Mouse (Mus musculus): ENCODE measurements around the gene Alox5ap. TPM values are rescaled to one million over a fixed set of nuclear protein-coding genes. Genes with fewer than 3 reads are reported as not detected.

Gene Alox5ap
- polyA plus RNA-seq, 1 experiment from 2014 or later, result 9.3 TPM

GRCm38 (mm10) chr5:149253491-149253890, 11.1 kb upstream of the Alox5ap start:
- H3K27ac ChIP-seq (ENCODE audit: low read length), result no peak overlapping the region
- H3K4me2 ChIP-seq (ENCODE audit: low read length), result no peak overlapping the region
- H3K27me3 ChIP-seq (ENCODE audit: control insufficient read depth, insufficient read depth, low read depth, low read length), result no peaks in the 10 kb centered on the region
- no peak for ATAC-seq
- peaks cover 5% of the 10 kb centered on the region; the same call in 1 of the 2 replicates for H3K4me1 ChIP-seq (ENCODE audit: control insufficient read depth, insufficient read depth, low read length)
- no peaks in the 10 kb centered on the region for H3K36me3 ChIP-seq (ENCODE audit: control insufficient read depth, insufficient read depth, low read length)
- no peak overlapping the region for H3K4me3 ChIP-seq (ENCODE audit: low read depth, low read length)
- WGBS, result 68% methylated on average over 2 of the region's 2 CpGs
- H3K9ac ChIP-seq (ENCODE audit: low read depth, low read length), result no peak overlapping the region
- H3K9me3 ChIP-seq (replicated peaks; ENCODE audit: control insufficient read depth, low read length, poor library complexity, severe bottlenecking), result no peaks in the 10 kb centered on the region

- no peaks in the 10 kb centered on the region for H3K9me3 ChIP-seq (replicated peaks; ENCODE audit: control insufficient read depth, low read length, poor library complexity, severe bottlenecking)
- no peak overlapping the region for H3K4me3 ChIP-seq (ENCODE audit: low read depth, low read length)
- 91% methylated on average over 2 of the region's 2 CpGs for WGBS
- H3K4me2 ChIP-seq (ENCODE audit: low read length), result no peak overlapping the region
- no peak overlapping the region for H3K9ac ChIP-seq (ENCODE audit: low read depth, low read length)
- peaks cover 14% of the 10 kb centered on the region for H3K4me1 ChIP-seq (ENCODE audit: control insufficient read depth, insufficient read depth, low read length)
- no peaks in the 10 kb centered on the region for H3K27me3 ChIP-seq (ENCODE audit: control insufficient read depth, insufficient read depth, low read depth, low read length)
- no peak for ATAC-seq
- H3K27ac ChIP-seq (ENCODE audit: low read length), result no peak overlapping the region
- no peaks in the 10 kb centered on the region for H3K36me3 ChIP-seq (ENCODE audit: control insufficient read depth, insufficient read depth, low read length)
Observed at GRCm38 (mm10) chr5:149255522-149255921, 9.0 kb upstream of the Alox5ap start.

- peak overlapping the region; percentile 32; the same call in 1 of the 2 replicates for H3K27ac ChIP-seq (ENCODE audit: low read length)
- no peaks in the 10 kb centered on the region for H3K9me3 ChIP-seq (replicated peaks; ENCODE audit: control insufficient read depth, low read length, poor library complexity, severe bottlenecking)
- WGBS, result 47% methylated on average over 14 of the region's 14 CpGs
- H3K27me3 ChIP-seq (ENCODE audit: control insufficient read depth, insufficient read depth, low read depth, low read length), result no peaks in the 10 kb centered on the region
- peak; percentile 76 for ATAC-seq
- no peak overlapping the region for H3K9ac ChIP-seq (ENCODE audit: low read depth, low read length)
- H3K4me2 ChIP-seq (ENCODE audit: low read length), result no peak overlapping the region
- peaks cover 14% of the 10 kb centered on the region for H3K4me1 ChIP-seq (ENCODE audit: control insufficient read depth, insufficient read depth, low read length)
- no peaks in the 10 kb centered on the region for H3K36me3 ChIP-seq (ENCODE audit: control insufficient read depth, insufficient read depth, low read length)
- no peak overlapping the region for H3K4me3 ChIP-seq (ENCODE audit: low read depth, low read length)
Observed at GRCm38 (mm10) chr5:149257518-149258281, 6.9 kb upstream of the Alox5ap start.

GRCm38 (mm10) chr5:149259093-149259492, 5.5 kb upstream of the Alox5ap start:
- 27% methylated on average over 16 of the region's 16 CpGs for WGBS
- H3K4me2 ChIP-seq (ENCODE audit: low read length), result peak overlapping the region; percentile 10
- H3K4me1 ChIP-seq (ENCODE audit: control insufficient read depth, insufficient read depth, low read length), result peaks cover 14% of the 10 kb centered on the region
- ATAC-seq, result peak; percentile 72
- H3K9me3 ChIP-seq (replicated peaks; ENCODE audit: control insufficient read depth, low read length, poor library complexity, severe bottlenecking), result no peaks in the 10 kb centered on the region
- no peaks in the 10 kb centered on the region for H3K36me3 ChIP-seq (ENCODE audit: control insufficient read depth, insufficient read depth, low read length)
- H3K9ac ChIP-seq (ENCODE audit: low read depth, low read length), result no peak overlapping the region
- H3K27me3 ChIP-seq (ENCODE audit: control insufficient read depth, insufficient read depth, low read depth, low read length), result no peaks in the 10 kb centered on the region
- no peak overlapping the region for H3K4me3 ChIP-seq (ENCODE audit: low read depth, low read length)
- H3K27ac ChIP-seq (ENCODE audit: low read length), result peak overlapping the region; percentile 67

GRCm38 (mm10) chr5:149261449-149261848, 3.1 kb upstream of the Alox5ap start:
- H3K27ac ChIP-seq (ENCODE audit: low read length), result no peak overlapping the region
- no peaks in the 10 kb centered on the region for H3K27me3 ChIP-seq (ENCODE audit: control insufficient read depth, insufficient read depth, low read depth, low read length)
- no peak for ATAC-seq
- H3K9me3 ChIP-seq (replicated peaks; ENCODE audit: control insufficient read depth, low read length, poor library complexity, severe bottlenecking), result no peaks in the 10 kb centered on the region
- no peak overlapping the region for H3K4me2 ChIP-seq (ENCODE audit: low read length)
- peaks cover 14% of the 10 kb centered on the region for H3K4me1 ChIP-seq (ENCODE audit: control insufficient read depth, insufficient read depth, low read length)
- 79% methylated on average over 7 of the region's 7 CpGs for WGBS
- no peaks in the 10 kb centered on the region for H3K36me3 ChIP-seq (ENCODE audit: control insufficient read depth, insufficient read depth, low read length)
- no peak overlapping the region for H3K9ac ChIP-seq (ENCODE audit: low read depth, low read length)
- no peak overlapping the region for H3K4me3 ChIP-seq (ENCODE audit: low read depth, low read length)

- Histone ChIP-seq H3K4me3 (ENCODE audit: low read depth, low read length) (no peak overlapping the region), H3K9me3 (replicated peaks; ENCODE audit: control insufficient read depth, low read length, poor library complexity, severe bottlenecking) (no peaks in the 10 kb centered on the region), H3K9ac (ENCODE audit: low read depth, low read length) (no peak overlapping the region), H3K4me1 (ENCODE audit: control insufficient read depth, insufficient read depth, low read length) (peaks cover 14% of the 10 kb centered on the region), H3K27me3 (ENCODE audit: control insufficient read depth, insufficient read depth, low read depth, low read length) (no peaks in the 10 kb centered on the region), H3K27ac (ENCODE audit: low read length) (no peak overlapping the region), H3K36me3 (ENCODE audit: control insufficient read depth, insufficient read depth, low read length) (no peaks in the 10 kb centered on the region), H3K4me2 (ENCODE audit: low read length) (no peak overlapping the region)
- no peak for ATAC-seq
- 62% methylated on average over 6 of the region's 6 CpGs for WGBS
Observed at GRCm38 (mm10) chr5:149261866-149262265, 2.7 kb upstream of the Alox5ap start.

- H3K4me1 ChIP-seq (ENCODE audit: control insufficient read depth, insufficient read depth, low read length), result no peaks in the 10 kb centered on the region
- no peak overlapping the region for H3K27ac ChIP-seq (ENCODE audit: low read length)
- 66% methylated on average over 6 of the region's 6 CpGs for WGBS
- H3K9ac ChIP-seq (ENCODE audit: low read depth, low read length), result no peak overlapping the region
- ATAC-seq, result no peak
- no peak overlapping the region for H3K4me3 ChIP-seq (ENCODE audit: low read depth, low read length)
- H3K36me3 ChIP-seq (ENCODE audit: control insufficient read depth, insufficient read depth, low read length), result no peaks in the 10 kb centered on the region
- no peaks in the 10 kb centered on the region for H3K27me3 ChIP-seq (ENCODE audit: control insufficient read depth, insufficient read depth, low read depth, low read length)
- H3K9me3 ChIP-seq (replicated peaks; ENCODE audit: control insufficient read depth, low read length, poor library complexity, severe bottlenecking), result no peaks in the 10 kb centered on the region
- no peak overlapping the region for H3K4me2 ChIP-seq (ENCODE audit: low read length)
Observed at GRCm38 (mm10) chr5:149264878-149265279, 312 bp downstream of the Alox5ap start.

GRCm38 (mm10) chr5:149266761-149267221, 2.2 kb downstream of the Alox5ap start:
- no peak overlapping the region for H3K9ac ChIP-seq (ENCODE audit: low read depth, low read length)
- no peak overlapping the region for H3K4me2 ChIP-seq (ENCODE audit: low read length)
- no peak for ATAC-seq
- 0 out of 2 replicates have a peak, but pooled peaks cover 2% of the 10 kb centered on the region for H3K9me3 ChIP-seq (replicated peaks; ENCODE audit: control insufficient read depth, low read length, poor library complexity, severe bottlenecking)
- WGBS, result 85% methylated on average over 8 of the region's 8 CpGs
- no peak overlapping the region for H3K27ac ChIP-seq (ENCODE audit: low read length)
- no peak overlapping the region for H3K4me3 ChIP-seq (ENCODE audit: low read depth, low read length)
- no peaks in the 10 kb centered on the region for H3K27me3 ChIP-seq (ENCODE audit: control insufficient read depth, insufficient read depth, low read depth, low read length)
- H3K36me3 ChIP-seq (ENCODE audit: control insufficient read depth, insufficient read depth, low read length), result no peaks in the 10 kb centered on the region
- no peaks in the 10 kb centered on the region for H3K4me1 ChIP-seq (ENCODE audit: control insufficient read depth, insufficient read depth, low read length)

GRCm38 (mm10) chr5:149267493-149267892, 2.9 kb downstream of the Alox5ap start:
- Histone ChIP-seq H3K36me3 (ENCODE audit: control insufficient read depth, insufficient read depth, low read length) (no peaks in the 10 kb centered on the region), H3K4me1 (ENCODE audit: control insufficient read depth, insufficient read depth, low read length) (no peaks in the 10 kb centered on the region), H3K27me3 (ENCODE audit: control insufficient read depth, insufficient read depth, low read depth, low read length) (no peaks in the 10 kb centered on the region), H3K9ac (ENCODE audit: low read depth, low read length) (no peak overlapping the region), H3K27ac (ENCODE audit: low read length) (no peak overlapping the region), H3K4me3 (ENCODE audit: low read depth, low read length) (no peak overlapping the region), H3K4me2 (ENCODE audit: low read length) (no peak overlapping the region), H3K9me3 (replicated peaks; ENCODE audit: control insufficient read depth, low read length, poor library complexity, severe bottlenecking) (0 out of 2 replicates have a peak, but pooled peaks cover 2% of the 10 kb centered on the region)
- 93% methylated on average over 4 of the region's 4 CpGs for WGBS
- no peak for ATAC-seq
